Mouse (Mus musculus) kidney, embryonic 14.5 days (tissue): ENCODE measurements at regions not wholly inside any gene's neighbourhood (a gene's known extent, or its start where the extent isn't known, plus 50 kb on each side); places are given as distances from the start of the nearest gene placed in this dataset.

Experiments used
- ATAC-seq: fragments of 200-750 bp; cut with Nextera tagmentation; 2 replicates; pipeline ENCODE4 v1.8.0; 2017; ENCODE audit warnings: moderate number of reproducible peaks, mild to moderate bottlenecking, moderate TSS enrichment, moderate library complexity; ENCODE audit not compliant: low FRiP score, low TSS enrichment
- H3K27ac ChIP-seq: fragments of 300-500 bp; sonication (generic); 2 replicates; pipeline ENCODE4 v1.5.1; 2014; ENCODE audit warnings: low read depth, mild to moderate bottlenecking, low read length, moderate library complexity, mixed read lengths
- H3K27me3 ChIP-seq: fragments of 300-500 bp; sonication (generic); 2 replicates; pipeline ENCODE4 v1.6.1; 2014; ENCODE audit warnings: mild to moderate bottlenecking, low read length; ENCODE audit not compliant: control insufficient read depth, insufficient read depth
- H3K36me3 ChIP-seq: fragments of 300-500 bp; sonication (generic); 2 replicates; pipeline ENCODE4 v1.6.1; 2014; ENCODE audit warnings: low read length, mixed read lengths; ENCODE audit not compliant: control insufficient read depth, insufficient read depth
- H3K4me1 ChIP-seq: fragments of 300-500 bp; sonication (generic); 2 replicates; pipeline ENCODE4 v1.6.1; 2014; ENCODE audit warnings: low read length, mixed read lengths; ENCODE audit not compliant: control insufficient read depth, insufficient read depth
- H3K4me2 ChIP-seq: fragments of 300-500 bp; sonication (generic); replicated peaks from 2 replicates; pipeline ENCODE4 v1.6.1; 2014; ENCODE audit warnings: low read depth, mild to moderate bottlenecking, low read length
- H3K4me3 ChIP-seq: fragments of 300-500 bp; sonication (generic); 2 replicates; pipeline ENCODE4 v1.5.1; 2014; ENCODE audit warnings: mild to moderate bottlenecking, low read length
- H3K9ac ChIP-seq: fragments of 300-500 bp; sonication (generic); 2 replicates; pipeline ENCODE4 v1.6.1; 2014; ENCODE audit warnings: low read depth, mild to moderate bottlenecking, low read length, moderate library complexity
- H3K9me3 ChIP-seq: fragments of 300-500 bp; sonication (generic); 2 replicates; pipeline ENCODE4 v1.6.1; 2016; ENCODE audit warnings: low read length; ENCODE audit not compliant: control insufficient read depth
- WGBS: fragments of 180-500 bp; shearing (Covaris S2); extraction: QIAGEN DNeasy Blood & Tissue Kit; methylation state at CpG from one replicate; pipeline ENCODE4 v1.1.7; 2014; 5-methylcytosine and 5-hydroxymethylcytosine counted together

- no peak for ATAC-seq
- Histone ChIP-seq H3K4me3 (no peak overlapping the region), H3K4me1 (no peaks in the 10 kb centered on the region), H3K4me2 (no peak overlapping the region), H3K36me3 (no peaks in the 10 kb centered on the region), H3K27ac (no peak overlapping the region), H3K27me3 (no peaks in the 10 kb centered on the region), H3K9ac (no peak overlapping the region), H3K9me3 (no peaks in the 10 kb centered on the region)
- 67% methylated on average over 9 of the region's 9 CpGs for WGBS
These were observed 62.5 kb upstream of the Lnx1 start for GRCm38 (mm10) chr5:74765061-74765767.

GRCm38 (mm10) chr5:74757557-74757956, 54.8 kb upstream of the Lnx1 start:
- WGBS, result 82% methylated on average over 5 of the region's 5 CpGs
- no peak overlapping the region for H3K4me3 ChIP-seq
- no peaks in the 10 kb centered on the region for H3K36me3 ChIP-seq
- H3K9ac ChIP-seq, result no peak overlapping the region
- no peaks in the 10 kb centered on the region for H3K27me3 ChIP-seq
- no peaks in the 10 kb centered on the region for H3K9me3 ChIP-seq
- ATAC-seq, result no peak
- 0 out of 2 replicates have a peak, but pooled peaks cover 3% of the 10 kb centered on the region for H3K4me1 ChIP-seq
- no peak overlapping the region for H3K4me2 ChIP-seq
- no peak overlapping the region for H3K27ac ChIP-seq

GRCm38 (mm10) chr5:74752961-74753360, 50.2 kb upstream of the Lnx1 start:
- no peaks in the 10 kb centered on the region for H3K27me3 ChIP-seq
- H3K9me3 ChIP-seq, result no peaks in the 10 kb centered on the region
- no peak for ATAC-seq
- no peak overlapping the region for H3K4me2 ChIP-seq
- WGBS, result 91% methylated on average over 3 of the region's 3 CpGs
- H3K4me3 ChIP-seq, result no peak overlapping the region
- no peaks in the 10 kb centered on the region for H3K36me3 ChIP-seq
- no peak overlapping the region for H3K9ac ChIP-seq
- H3K4me1 ChIP-seq, result 0 out of 2 replicates have a peak, but pooled peaks cover 3% of the 10 kb centered on the region
- H3K27ac ChIP-seq, result no peak overlapping the region
